Mouse (Mus musculus) bone marrow, adult 2 months (tissue): Measurements from ENCODE around the gene Klhdc3.

Source experiments
- CTCF ChIP-seq: fragments of 200-500 bp; IDR thresholded peaks from 2 replicates; pipeline ENCODE4 v1.5.1; 2011; ENCODE audit warnings: low read length, control low read depth; ENCODE audit not compliant: control insufficient read depth, insufficient read depth
- POLR2A ChIP-seq: fragments of 200-500 bp; IDR thresholded peaks from 2 replicates; pipeline ENCODE4 v1.6.1; 2011; ENCODE audit warnings: low read depth, mild to moderate bottlenecking, control low read depth, low read length, borderline replicate concordance; ENCODE audit not compliant: control insufficient read depth

DNA sequence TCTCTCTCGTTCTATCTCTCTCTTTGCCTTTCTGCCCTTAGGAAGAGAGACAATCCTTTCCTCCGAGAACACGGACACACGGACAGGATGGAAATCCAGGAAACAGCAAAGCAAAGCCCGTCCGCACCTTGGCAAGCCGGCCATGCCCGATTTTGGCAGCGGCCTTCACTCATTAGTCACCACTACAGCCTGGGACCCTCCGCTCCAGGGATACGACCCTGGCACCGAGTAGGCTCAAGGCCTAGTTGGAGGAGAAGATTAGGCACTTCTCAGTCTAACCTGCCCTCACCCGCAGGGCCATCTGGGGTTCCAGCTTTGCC lies 52.3 kb downstream of the Klhdc3 start:
- TF ChIP-seq POLR2A (no peak), CTCF (no peak)
